Mouse (Mus musculus): ENCODE data around the gene Gas7.

DNA sequence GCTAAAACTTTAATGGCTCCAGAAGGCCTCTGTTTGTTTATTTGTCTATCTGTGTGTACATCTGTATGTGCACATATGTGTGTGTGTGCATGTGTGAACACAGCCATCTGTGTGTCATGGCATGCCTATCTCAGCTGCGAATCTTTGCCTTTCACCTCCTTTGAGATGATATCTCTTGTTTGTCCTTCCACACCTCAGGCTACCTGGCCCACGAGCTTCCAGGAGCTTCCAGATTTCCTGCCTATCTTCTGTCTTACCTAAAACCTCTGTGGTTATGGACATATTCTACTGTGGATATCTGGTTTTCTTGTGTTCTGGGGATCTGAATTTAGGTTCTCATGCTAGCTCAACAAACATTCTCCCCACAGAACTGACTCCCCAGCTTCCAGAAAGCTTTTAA, 130.4 kb downstream of the Gas7 start:
- no peak for TF ChIP-seq POLR2A (IDR thresholded peaks at IDR 0.05; ENCODE audit: control insufficient read depth, low read depth, low read length)
- TF ChIP-seq CTCF (IDR thresholded peaks at IDR 0.05; ENCODE audit: control insufficient read depth, insufficient read depth, insufficient replicate concordance, low read depth, low read length) = no peak
